Mouse (Mus musculus) bone marrow, adult 2 months (tissue): Measurements from ENCODE around the gene Sh3bgrl2. TPM values are rescaled to one million over a fixed set of nuclear protein-coding genes. Genes with fewer than 3 reads are reported as not detected.

Source experiments
- H3K27ac ChIP-seq: fragments of 200-500 bp; 2 replicates; pipeline ENCODE4 v1.5.1; 2012; ENCODE audit warnings: low read depth, mild to moderate bottlenecking, control low read depth, inconsistent platforms, low read length; ENCODE audit not compliant: control insufficient read depth, poor library complexity, insufficient read depth
- H3K4me1 ChIP-seq: fragments of 200-500 bp; 2 replicates; pipeline ENCODE4 v1.6.1; 2011; ENCODE audit warnings: low read length; ENCODE audit not compliant: control insufficient read depth, insufficient read depth
- H3K4me3 ChIP-seq: fragments of 200-500 bp; replicated peaks from 2 replicates; pipeline ENCODE3; 2011; ENCODE audit warnings: mild to moderate bottlenecking, low read depth, low read length, control low read depth; ENCODE audit not compliant: control insufficient read depth
- CTCF ChIP-seq: fragments of 200-500 bp; IDR thresholded peaks from 2 replicates; pipeline ENCODE4 v1.5.1; 2011; ENCODE audit warnings: low read length, control low read depth; ENCODE audit not compliant: control insufficient read depth, insufficient read depth
- POLR2A ChIP-seq: fragments of 200-500 bp; IDR thresholded peaks from 2 replicates; pipeline ENCODE4 v1.6.1; 2011; ENCODE audit warnings: low read depth, mild to moderate bottlenecking, control low read depth, low read length, borderline replicate concordance; ENCODE audit not compliant: control insufficient read depth
- WGBS: fragments of 180-500 bp; shearing (Covaris S2); methylation state at CpG from one replicate; pipeline ENCODE4 v1.1.7; 2018; 5-methylcytosine and 5-hydroxymethylcytosine counted together
- polyA plus RNA-seq: library from polyadenylated mRNA; stranded (reverse); fragments of >200 nt; gene quantifications from 2 replicates; pipeline ENCODE4 v1.2.4, GENCODE M21; 2011; ENCODE audit warnings: low replicate concordance; ENCODE audit not compliant: missing spikeins, insufficient read depth, insufficient read length

Sh3bgrl2 gene
- polyA plus RNA-seq, 1 experiment = 6.8 TPM

GRCm38 (mm10) chr9:83566141-83566540 is 18.0 kb downstream of the Sh3bgrl2 start:
- 75% methylated on average over 6 of the region's 6 CpGs for WGBS
- no peak for TF ChIP-seq CTCF
- no peak for TF ChIP-seq POLR2A

GRCm38 (mm10) chr9:83568125-83568524 is 20.0 kb downstream of the Sh3bgrl2 start:
- TF ChIP-seq CTCF = no peak
- no peak for TF ChIP-seq POLR2A
- WGBS = 87% methylated on average over 5 of the region's 5 CpGs
- H3K4me3 ChIP-seq = no peak overlapping the region
- H3K27ac ChIP-seq = no peak overlapping the region
- H3K4me1 ChIP-seq = no peaks in the 10 kb centered on the region

More at GRCm38 (mm10) chr9:83566141-83566540, 18.0 kb downstream of the Sh3bgrl2 start:
- Histone ChIP-seq H3K4me3 (no peak overlapping the region), H3K4me1 (no peaks in the 10 kb centered on the region; the same call in 1 of the 2 replicates), H3K27ac (no peak overlapping the region)

GRCm38 (mm10) chr9:83568937-83569336 is 20.8 kb downstream of the Sh3bgrl2 start:
- no peak for TF ChIP-seq POLR2A
- no peak for TF ChIP-seq CTCF
- no peak overlapping the region for H3K27ac ChIP-seq
- H3K4me1 ChIP-seq = no peaks in the 10 kb centered on the region
- no peak overlapping the region for H3K4me3 ChIP-seq
- 74% methylated on average over 3 of the region's 3 CpGs for WGBS

GRCm38 (mm10) chr9:83569898-83570297 is 21.8 kb downstream of the Sh3bgrl2 start:
- Histone ChIP-seq H3K27ac (no peak overlapping the region), H3K4me3 (no peak overlapping the region), H3K4me1 (no peaks in the 10 kb centered on the region)
- WGBS = 10% methylated on average over 7 of the region's 7 CpGs
- TF ChIP-seq POLR2A (no peak), CTCF (no peak)

- WGBS = 72% methylated on average over 3 of the region's 3 CpGs
These were observed 23.2 kb downstream of the Sh3bgrl2 start for GRCm38 (mm10) chr9:83571315-83571714.

GRCm38 (mm10) chr9:83572326-83572725 is 24.2 kb downstream of the Sh3bgrl2 start:
- H3K27ac ChIP-seq = no peak overlapping the region
- 74% methylated on average over 2 of the region's 2 CpGs for WGBS
- no peak overlapping the region for H3K4me3 ChIP-seq
- TF ChIP-seq CTCF = no peak
- TF ChIP-seq POLR2A = no peak
- no peaks in the 10 kb centered on the region for H3K4me1 ChIP-seq

More at GRCm38 (mm10) chr9:83571315-83571714, 23.2 kb downstream of the Sh3bgrl2 start:
- TF ChIP-seq POLR2A (no peak), CTCF (no peak)
- Histone ChIP-seq H3K27ac (no peak overlapping the region), H3K4me1 (no peaks in the 10 kb centered on the region), H3K4me3 (no peak overlapping the region)

GRCm38 (mm10) chr9:83572870-83573269 is 24.7 kb downstream of the Sh3bgrl2 start:
- Histone ChIP-seq H3K27ac (no peak overlapping the region), H3K4me1 (no peaks in the 10 kb centered on the region), H3K4me3 (no peak overlapping the region)
- TF ChIP-seq POLR2A (no peak), CTCF (no peak)
- WGBS = 56% methylated on average over 2 of the region's 2 CpGs

- no peak for TF ChIP-seq CTCF
- TF ChIP-seq POLR2A = no peak
- H3K27ac ChIP-seq = no peak overlapping the region
- 63% methylated on average over 2 of the region's 2 CpGs for whole genome bisulfite sequencing
- no peaks in the 10 kb centered on the region for H3K4me1 ChIP-seq
- no peak overlapping the region for H3K4me3 ChIP-seq
These were observed 25.5 kb downstream of the Sh3bgrl2 start for GRCm38 (mm10) chr9:83573588-83573987.

- no peak for TF ChIP-seq POLR2A
- 68% methylated on average over 4 of the region's 4 CpGs for WGBS
- no peak overlapping the region for H3K27ac ChIP-seq
- H3K4me3 ChIP-seq = no peak overlapping the region
- H3K4me1 ChIP-seq = no peaks in the 10 kb centered on the region
These were observed 27.3 kb downstream of the Sh3bgrl2 start for GRCm38 (mm10) chr9:83575403-83575802.

GRCm38 (mm10) chr9:83576018-83576688 is 28.0 kb downstream of the Sh3bgrl2 start:
- WGBS = 62% methylated on average over 7 of the region's 7 CpGs
- Histone ChIP-seq H3K27ac (no peak overlapping the region), H3K4me1 (no peaks in the 10 kb centered on the region), H3K4me3 (no peak overlapping the region)
- no peak for TF ChIP-seq CTCF
- TF ChIP-seq POLR2A = no peak
